Mouse (Mus musculus): ENCODE results near the gene Glcci1. TPM values are rescaled to one million over a fixed set of nuclear protein-coding genes. Genes with fewer than 3 reads are reported as not detected.
A peak's percentile ranks its signal among the peaks of the same experiment; 100 is the strongest.

The Glcci1 gene
- 37.4 and 41.9 TPM in 2 replicates for total RNA-seq (2017)

DNA sequence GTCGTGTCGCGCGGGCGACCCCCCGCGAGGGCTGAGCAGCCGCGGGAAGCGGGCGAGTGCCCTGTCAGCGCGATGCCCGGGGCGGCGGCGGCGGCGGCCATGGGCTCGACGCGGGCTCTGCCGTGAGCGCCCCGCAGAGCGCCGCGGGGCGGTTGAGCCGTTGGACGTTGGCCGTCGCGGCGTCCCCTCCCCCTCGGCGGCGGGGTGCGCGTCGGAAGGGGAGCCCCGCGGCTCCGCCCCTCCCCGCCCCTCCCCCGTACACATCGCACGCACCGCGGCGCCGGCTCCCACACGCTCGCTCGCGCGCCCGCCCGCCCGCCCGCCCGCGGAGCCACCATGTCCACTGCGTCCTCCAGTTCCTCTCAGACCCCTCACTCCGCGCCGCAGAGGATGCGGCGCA, at the start of gene Glcci1:
Glcci1 (plus strand) TSS at position 50 of the 400 bp plus-strand sequence.
- ATAC-seq (ENCODE audit: extremely low read depth, insufficient number of reproducible peaks, low FRiP score, poor library complexity, severe bottlenecking): peak; percentile 10; the same call in 1 of the 2 replicates

- no peak for ATAC-seq (ENCODE audit: extremely low read depth, insufficient number of reproducible peaks, low FRiP score, poor library complexity, severe bottlenecking)
Observed at GRCm38 (mm10) chr6:8462447-8462846, 47.0 kb upstream of the Glcci1 start.

DNA sequence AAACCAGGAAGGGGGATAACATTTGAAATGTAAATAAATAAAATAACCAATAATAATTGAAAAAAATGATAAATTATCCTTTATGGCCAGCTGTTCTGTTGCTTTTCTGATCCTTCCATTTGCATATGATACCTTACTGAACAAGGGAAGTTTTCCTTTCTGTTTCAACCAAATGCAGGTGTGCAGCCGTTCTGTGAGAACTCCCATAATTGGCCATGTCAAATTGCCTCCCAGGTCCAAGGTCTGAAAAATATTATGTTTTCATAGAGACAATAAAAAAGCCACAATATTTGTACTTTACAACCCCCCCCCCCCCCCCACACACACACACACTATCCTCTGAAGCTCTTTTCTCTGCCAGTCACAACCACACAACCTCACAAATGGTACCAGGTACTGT, 44.0 kb upstream of the Glcci1 start:
- ATAC-seq (ENCODE audit: extremely low read depth, insufficient number of reproducible peaks, low FRiP score, poor library complexity, severe bottlenecking): no peak

- ATAC-seq (ENCODE audit: extremely low read depth, insufficient number of reproducible peaks, low FRiP score, poor library complexity, severe bottlenecking): no peak
Observed at GRCm38 (mm10) chr6:8465985-8466384, 43.4 kb upstream of the Glcci1 start.

GRCm38 (mm10) chr6:8467667-8468337, 41.6 kb upstream of the Glcci1 start:
- ATAC-seq (ENCODE audit: extremely low read depth, insufficient number of reproducible peaks, low FRiP score, poor library complexity, severe bottlenecking): no peak

DNA sequence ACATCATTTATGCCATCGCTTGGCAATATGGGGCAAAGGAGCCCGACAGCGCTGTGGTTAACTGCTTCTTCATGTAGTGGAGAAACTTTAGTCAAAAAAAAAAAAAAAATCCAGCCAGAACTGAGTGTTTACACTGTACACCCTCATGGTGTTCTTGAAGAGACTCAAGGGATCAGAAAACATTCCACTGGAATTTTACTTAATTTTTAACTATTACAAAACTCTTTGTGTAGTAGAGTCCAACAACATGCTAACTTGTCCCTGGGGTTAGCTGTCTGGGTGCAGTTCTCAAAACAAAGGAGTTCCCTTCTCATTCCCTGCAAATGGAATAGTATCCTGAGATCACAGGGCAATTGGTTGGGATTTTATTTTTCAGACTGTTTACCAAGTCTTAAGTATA, 39.5 kb upstream of the Glcci1 start:
- no peak for ATAC-seq (ENCODE audit: extremely low read depth, insufficient number of reproducible peaks, low FRiP score, poor library complexity, severe bottlenecking)

DNA sequence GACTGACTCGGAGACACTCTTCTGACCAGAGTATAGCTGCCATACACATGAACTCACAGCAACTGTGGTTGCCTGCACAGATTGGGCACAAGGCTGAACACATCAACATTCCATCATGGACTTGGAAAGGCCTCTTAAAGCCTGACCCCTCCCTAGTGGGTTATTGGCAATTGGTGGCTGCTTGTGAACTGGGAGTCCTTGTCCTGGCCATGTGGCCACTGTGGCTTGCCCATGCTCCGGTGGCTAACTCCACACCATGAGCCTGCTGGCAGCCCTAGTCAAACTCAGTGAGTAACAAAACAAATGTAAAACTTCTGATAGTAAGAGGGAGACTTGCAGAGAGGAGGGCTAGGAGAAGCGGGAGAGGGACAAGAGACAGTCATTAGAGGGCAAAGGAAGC, 37.3 kb upstream of the Glcci1 start:
- ATAC-seq (ENCODE audit: extremely low read depth, insufficient number of reproducible peaks, low FRiP score, poor library complexity, severe bottlenecking): no peak

DNA sequence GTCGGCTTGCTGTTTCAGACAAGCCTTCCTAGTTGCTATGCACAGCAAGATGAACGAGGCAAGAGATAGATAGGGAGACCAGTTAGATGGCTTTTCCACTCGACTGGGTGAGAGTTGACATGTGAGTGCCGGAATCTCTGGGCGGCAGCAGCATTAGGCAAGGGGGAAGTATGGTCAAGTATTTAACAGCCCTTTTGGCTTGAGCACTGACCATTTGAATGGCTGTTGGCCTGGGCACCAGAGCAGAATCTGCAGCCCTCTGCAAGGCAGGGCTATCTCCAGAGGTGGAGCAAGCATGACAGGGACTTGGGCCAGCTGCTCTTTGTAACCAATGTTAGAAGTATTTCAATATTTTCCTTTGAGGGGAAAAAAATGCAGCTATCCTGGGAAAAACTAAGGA, 36.5 kb upstream of the Glcci1 start:
- ATAC-seq (ENCODE audit: extremely low read depth, insufficient number of reproducible peaks, low FRiP score, poor library complexity, severe bottlenecking): no peak

DNA sequence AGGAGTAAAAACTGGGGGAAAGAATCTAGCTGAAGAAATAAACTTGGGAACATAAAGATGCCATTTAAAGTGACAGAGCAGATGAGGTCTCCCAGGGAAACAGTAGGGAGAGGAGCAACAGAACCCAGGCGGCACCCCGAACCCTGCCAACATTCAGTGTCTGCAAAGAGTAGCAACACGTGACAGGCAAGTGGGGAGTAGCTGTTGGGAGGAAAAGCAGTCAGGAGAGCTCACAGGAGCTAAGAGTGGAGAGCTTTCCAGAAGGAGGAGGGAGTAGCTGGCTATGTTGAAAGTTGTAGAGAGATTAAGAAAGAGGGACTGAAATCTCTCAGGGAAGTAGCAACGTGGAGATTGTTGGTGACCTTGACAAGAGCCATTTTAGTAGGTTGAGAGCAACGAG, 35.9 kb upstream of the Glcci1 start:
- no peak for ATAC-seq (ENCODE audit: extremely low read depth, insufficient number of reproducible peaks, low FRiP score, poor library complexity, severe bottlenecking)

DNA sequence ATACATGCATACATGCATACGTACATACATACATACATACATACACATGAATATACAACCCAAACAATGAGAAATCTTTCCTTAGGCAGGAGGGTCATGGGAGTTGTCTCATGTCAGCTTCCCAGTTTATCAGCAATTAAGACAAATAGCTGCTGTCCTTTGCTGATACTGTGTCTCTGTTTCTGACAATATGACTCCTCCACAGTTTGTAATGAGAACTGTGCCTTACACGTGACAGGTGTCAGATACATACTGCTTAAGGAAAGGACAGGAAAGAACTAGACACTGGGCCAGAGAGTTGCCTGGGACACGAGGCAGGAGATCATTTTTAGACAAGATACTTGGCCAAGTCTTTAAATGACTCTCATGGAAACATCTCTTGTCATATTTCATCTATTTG, 35.1 kb upstream of the Glcci1 start:
- ATAC-seq (ENCODE audit: extremely low read depth, insufficient number of reproducible peaks, low FRiP score, poor library complexity, severe bottlenecking): no peak

GRCm38 (mm10) chr6:8474820-8475219, 34.6 kb upstream of the Glcci1 start:
- ATAC-seq (ENCODE audit: extremely low read depth, insufficient number of reproducible peaks, low FRiP score, poor library complexity, severe bottlenecking): no peak

- ATAC-seq (ENCODE audit: extremely low read depth, insufficient number of reproducible peaks, low FRiP score, poor library complexity, severe bottlenecking): no peak
Observed at GRCm38 (mm10) chr6:8479176-8479575, 30.2 kb upstream of the Glcci1 start.

- no peak for ATAC-seq (ENCODE audit: extremely low read depth, insufficient number of reproducible peaks, low FRiP score, poor library complexity, severe bottlenecking)
Observed at GRCm38 (mm10) chr6:8484437-8485275, 24.7 kb upstream of the Glcci1 start.

GRCm38 (mm10) chr6:8485414-8486175, 23.8 kb upstream of the Glcci1 start:
- peak; percentile 94 for ATAC-seq (ENCODE audit: extremely low read depth, insufficient number of reproducible peaks, low FRiP score, poor library complexity, severe bottlenecking)

DNA sequence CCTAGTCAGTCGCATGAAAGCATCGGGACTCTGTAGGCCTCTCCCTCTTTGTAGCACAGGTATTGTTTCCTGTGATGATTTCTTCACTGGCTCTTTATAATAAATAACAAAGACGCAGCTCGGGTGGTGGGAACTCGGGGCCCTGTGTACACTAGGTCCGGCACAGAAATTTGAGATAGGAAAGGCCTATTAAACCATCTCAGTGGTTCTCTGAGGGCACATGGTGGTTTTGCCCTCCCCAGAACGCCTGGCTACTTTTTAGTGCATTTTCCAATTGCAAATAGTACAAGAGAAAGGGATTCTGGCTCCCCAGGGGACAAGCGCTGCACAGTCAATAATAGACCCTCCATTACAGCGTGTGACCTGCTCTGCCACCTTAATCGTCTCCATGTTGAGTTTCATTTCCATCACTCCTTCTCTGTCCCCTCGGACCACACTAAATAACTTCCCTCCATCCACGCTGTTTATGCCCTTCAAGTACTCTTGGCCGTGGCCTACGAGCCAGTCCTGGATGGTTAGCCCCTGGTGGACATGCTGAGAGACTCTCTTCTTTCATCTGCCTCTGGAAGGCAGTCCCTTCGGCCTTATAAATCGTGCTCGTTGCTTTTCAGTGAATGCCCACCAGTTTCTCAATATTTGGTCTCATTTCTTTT, 22.9 kb upstream of the Glcci1 start:
- ATAC-seq (ENCODE audit: extremely low read depth, insufficient number of reproducible peaks, low FRiP score, poor library complexity, severe bottlenecking): no peak

GRCm38 (mm10) chr6:8487044-8487853, 22.2 kb upstream of the Glcci1 start:
- ATAC-seq (ENCODE audit: extremely low read depth, insufficient number of reproducible peaks, low FRiP score, poor library complexity, severe bottlenecking): no peak

- no peak for ATAC-seq (ENCODE audit: extremely low read depth, insufficient number of reproducible peaks, low FRiP score, poor library complexity, severe bottlenecking)
Observed at GRCm38 (mm10) chr6:8488249-8488648, 21.2 kb upstream of the Glcci1 start.

GRCm38 (mm10) chr6:8489266-8489665, 20.1 kb upstream of the Glcci1 start:
- ATAC-seq (ENCODE audit: extremely low read depth, insufficient number of reproducible peaks, low FRiP score, poor library complexity, severe bottlenecking): no peak
